In the genomic region with DNA sequence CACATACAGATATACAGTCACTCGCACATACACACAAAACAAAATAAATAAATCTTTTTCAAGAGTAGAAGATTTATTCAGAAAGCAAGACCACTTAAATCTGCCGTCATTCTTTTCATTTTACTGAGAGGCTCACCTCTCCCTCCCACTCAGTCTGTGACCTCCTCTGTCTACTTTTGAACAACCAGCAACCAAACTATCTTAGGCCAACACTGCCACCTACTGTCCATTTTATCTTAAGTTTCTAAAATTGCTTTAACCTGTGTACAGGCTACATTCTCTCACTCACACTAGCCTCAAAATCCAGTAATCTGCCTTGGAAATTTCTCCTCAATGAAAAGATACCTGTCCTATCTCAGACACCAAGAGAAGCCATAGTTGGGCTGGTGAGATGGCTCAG, we compare ENCODE assay signal across 14 mouse cellular contexts. TPM values are rescaled to one million over a fixed set of nuclear protein-coding genes. Genes with fewer than 3 reads are reported as not detected.
DNase-seq lines count a peak whose midpoint lies in the region; ATAC-seq and TF ChIP-seq lines count a peak whose summit lies in the region.
"Had no signal": no experiment of that assay in that cellular context is flagged by ENCODE, and none has a peak within 500 bp of the region (broad histone marks: within the 10 kb centered on the region; RNA-seq: fewer than 3 reads in every experiment).

No protein-coding gene starts in this region.

- no peak overlapping the region for H3K4me2 ChIP-seq in kidney, postnatal 0 days (ENCODE audit: low read length)
- H3K4me2 ChIP-seq: heart, embryonic 13.5 days; liver, embryonic 11.5 days had no signal

- H3K4me1 ChIP-seq in kidney, postnatal 0 days (replicated peaks; ENCODE audit: insufficient read depth, low read length) = no peaks in the 10 kb centered on the region
- H3K4me1 ChIP-seq: heart, embryonic 13.5 days; megakaryocyte, embryonic 14.5 days had no signal

- WGBS in kidney, postnatal 0 days = 73% methylated on average over 2 of the region's 2 CpGs

- no peaks in the 10 kb centered on the region for H3K9me3 ChIP-seq in kidney, postnatal 0 days (replicated peaks; ENCODE audit: low read length)
- H3K9me3 ChIP-seq: heart, embryonic 13.5 days had no signal

- H3K4me3 ChIP-seq in kidney, postnatal 0 days (replicated peaks; ENCODE audit: low read depth, low read length) = no peak overlapping the region
- H3K4me3 ChIP-seq: heart, embryonic 13.5 days; megakaryocyte, embryonic 14.5 days had no signal

- no peak for ATAC-seq in kidney, postnatal 0 days (replicated peaks; ENCODE audit: low FRiP score, low read depth)

- no peak overlapping the region for H3K27ac ChIP-seq in kidney, postnatal 0 days
- H3K27ac ChIP-seq: heart, embryonic 13.5 days had no signal

- DNase-seq in kidney, postnatal 0 days (ENCODE audit: low spot score) = peak; percentile 16
- no peak for DNase-seq in kidney, postnatal 10 days
- DNase-seq in ES-CJ7 (ENCODE audit: low read depth, low spot score) = peak; percentile 91
- peak; percentile 62 for DNase-seq in WW6 (ENCODE audit: low read depth, low spot score)
- DNase-seq in mesoderm, embryonic 11.5 days (ENCODE audit: low read depth, low spot score) = peak; percentile 24
- no peak for DNase-seq in adrenal gland, postnatal 25 days
- DNase-seq in urinary bladder, postnatal 10 days (ENCODE audit: low spot score) = no peak

- peak; percentile 23 for TF ChIP-seq CTCF in kidney, postnatal 0 days (IDR thresholded peaks at IDR 0.05; ENCODE audit: low read depth)

- no peaks in the 10 kb centered on the region for H3K36me3 ChIP-seq in kidney, postnatal 0 days (ENCODE audit: insufficient read depth, low read length)
- H3K36me3 ChIP-seq: heart, embryonic 13.5 days had no signal

- no peaks in the 10 kb centered on the region for H3K27me3 ChIP-seq in kidney, postnatal 0 days (ENCODE audit: insufficient read depth, low read length)
- H3K27me3 ChIP-seq: heart, embryonic 13.5 days; megakaryocyte, embryonic 14.5 days had no signal

- H3K9ac ChIP-seq in kidney, postnatal 0 days (ENCODE audit: low read depth, low read length) = no peak overlapping the region
- H3K9ac ChIP-seq: heart, embryonic 13.5 days had no signal

RNA-seq across cellular contexts. Expression of a gene that starts 31.4 kb away (rescaled TPM):
- polyA plus RNA-seq in kidney, postnatal 0 days (2015; fragmentation: Nextera tagmentation; extraction: Ambion mirVana) = not detected in 2 replicates
- not detected in 2 replicates for total RNA-seq in adrenal gland, postnatal 25 days (2021)
- total RNA-seq: gastrocnemius, adult 18-20 months; layer of hippocampus, postnatal 25 days had no signal
- polyA plus RNA-seq: heart, embryonic 13.5 days; intestine, embryonic 14.5 days; liver, embryonic 11.5 days; thymus, postnatal 0 days had no signal

RNA-seq across cellular contexts. Expression of a gene that starts 40.8 kb away (rescaled TPM):
- 150 and 163 TPM in 2 replicates for polyA plus RNA-seq in kidney, postnatal 0 days (2015; fragmentation: Nextera tagmentation; extraction: Ambion mirVana)
- 49.8 and 52.9 TPM in 2 replicates for total RNA-seq in adrenal gland, postnatal 25 days (2021)

RNA-seq across cellular contexts. Expression of a gene that starts 41.3 kb away (rescaled TPM):
- 8.6 and 11.8 TPM in 2 replicates for polyA plus RNA-seq in kidney, postnatal 0 days (2015; fragmentation: Nextera tagmentation; extraction: Ambion mirVana)
- 20.6 and 22.9 TPM in 2 replicates for total RNA-seq in adrenal gland, postnatal 25 days (2021)

Comparison
In these comparisons a context has a peak if more than half of its experiments do, and no peak if none do; other contexts are left out.
1. DNase-seq: peak in kidney, postnatal 0 days (single experiment), ES-CJ7 (single experiment), WW6 (single experiment) and mesoderm, embryonic 11.5 days (single experiment); none in kidney, postnatal 10 days (single experiment), adrenal gland, postnatal 25 days (single experiment) and urinary bladder, postnatal 10 days (single experiment).